Mouse (Mus musculus) hematopoietic stem cell, adult 5-6 weeks (primary cell): ENCODE measurements around the gene Qsox2. TPM values are rescaled to one million over a fixed set of nuclear protein-coding genes. Genes with fewer than 3 reads are reported as not detected.

Source experiments
- ATAC-seq, 2 experiments: fragments of 125-278 bp in 1 of 2; replicated peaks in 1 of 2; 2 replicates each; pipeline ENCODE4 v1.8.0; 2016 to 2017; ENCODE audit warnings: inconsistent platforms in 2 of 2, mild to moderate bottlenecking in 2 of 2, moderate number of reproducible peaks in 2 of 2, low read depth in 1 of 2, moderate TSS enrichment in 1 of 2; ENCODE audit not compliant: low FRiP score in 2 of 2, poor library complexity in 2 of 2, severe bottlenecking in 2 of 2, insufficient read depth in 1 of 2, low TSS enrichment in 1 of 2
- total RNA-seq: library from RNA; stranded (forward); fragments of 172-1452, 232-1000 nt; gene quantifications from 2 replicates; pipeline ENCODE4 v1.2.3, GENCODE M21; 2017

The Qsox2 gene
- total RNA-seq, 1 experiment from 2014 or later, result 7.3 TPM

DNA sequence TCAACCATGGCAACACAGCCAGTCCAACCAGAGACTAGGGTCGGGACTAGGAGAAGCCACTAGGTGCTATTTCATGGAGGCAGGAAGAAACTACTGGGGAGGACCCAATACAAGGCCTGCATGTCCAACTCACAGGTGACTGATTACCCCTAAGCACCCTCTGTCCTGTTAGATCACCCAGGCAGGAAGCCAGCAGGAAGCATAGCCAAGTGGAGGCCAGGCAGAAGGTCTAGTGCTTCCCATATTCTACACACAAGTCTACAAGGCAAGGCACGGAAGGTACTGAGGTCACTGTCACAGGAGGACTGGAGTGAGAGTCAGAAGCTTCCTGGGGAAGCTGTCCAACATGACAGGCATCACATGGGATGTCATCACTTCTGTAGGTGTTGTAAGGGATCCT is 2.6 kb downstream of the Qsox2 start:
- ATAC-seq, result no peak

DNA sequence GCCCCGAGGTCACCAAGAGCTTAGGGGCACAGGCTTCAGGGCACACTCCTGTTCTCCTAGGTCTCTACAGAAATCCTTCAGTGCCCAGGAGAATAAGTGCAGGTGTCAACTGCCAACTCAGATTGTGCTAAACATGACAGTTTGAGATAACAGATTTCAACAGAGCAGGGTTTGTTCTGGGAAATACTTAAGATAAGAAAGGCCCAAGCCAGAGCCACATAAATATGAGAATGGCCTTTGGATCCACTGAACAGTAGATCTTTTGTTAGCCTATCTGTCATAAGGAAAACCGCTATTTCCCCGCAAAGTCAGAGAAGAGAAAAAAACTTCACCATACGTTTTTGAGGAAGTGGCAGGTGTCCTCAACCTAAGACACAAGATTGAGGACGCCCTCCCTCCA is 3.1 kb downstream of the Qsox2 start:
- no peak for ATAC-seq

DNA sequence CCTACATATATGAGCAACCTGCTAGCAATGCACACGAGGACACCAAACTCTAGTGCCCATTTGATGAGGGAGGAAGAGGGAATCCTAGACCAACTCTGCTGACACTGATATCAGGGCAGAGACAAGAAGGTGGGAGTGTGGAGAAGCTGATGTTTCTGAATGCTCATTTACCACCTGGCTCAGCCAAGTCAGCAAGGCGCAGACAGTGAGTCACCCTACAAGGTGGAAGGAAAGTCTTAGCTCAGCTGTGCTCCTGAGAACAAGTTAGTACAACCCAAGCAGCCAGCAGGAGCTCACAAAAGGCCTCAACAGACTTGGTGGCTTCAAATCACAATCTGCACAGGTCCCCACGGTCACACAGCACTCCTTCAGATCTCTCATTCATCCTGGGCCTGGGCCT is 6.0 kb downstream of the Qsox2 start:
- no peak for ATAC-seq

DNA sequence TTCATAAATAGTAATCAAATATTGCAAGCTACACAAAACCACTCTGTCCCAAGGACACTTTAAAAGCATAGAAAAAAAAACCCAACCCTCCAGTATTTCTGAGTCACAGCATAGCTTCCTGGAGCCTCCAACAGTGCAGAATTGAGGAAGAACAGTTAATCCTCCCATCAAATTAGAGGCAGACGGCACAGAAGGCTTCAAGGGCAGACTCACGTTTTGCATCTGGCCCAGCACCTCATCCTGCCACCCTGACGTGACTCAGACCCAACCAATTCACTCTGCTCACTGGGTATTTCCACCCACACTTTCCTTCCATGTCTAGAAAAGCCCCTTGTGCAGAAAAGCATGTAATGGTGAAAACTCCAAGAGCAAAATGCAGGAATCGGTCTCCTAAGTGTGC is 7.1 kb downstream of the Qsox2 start:
- ATAC-seq, result no peak

DNA sequence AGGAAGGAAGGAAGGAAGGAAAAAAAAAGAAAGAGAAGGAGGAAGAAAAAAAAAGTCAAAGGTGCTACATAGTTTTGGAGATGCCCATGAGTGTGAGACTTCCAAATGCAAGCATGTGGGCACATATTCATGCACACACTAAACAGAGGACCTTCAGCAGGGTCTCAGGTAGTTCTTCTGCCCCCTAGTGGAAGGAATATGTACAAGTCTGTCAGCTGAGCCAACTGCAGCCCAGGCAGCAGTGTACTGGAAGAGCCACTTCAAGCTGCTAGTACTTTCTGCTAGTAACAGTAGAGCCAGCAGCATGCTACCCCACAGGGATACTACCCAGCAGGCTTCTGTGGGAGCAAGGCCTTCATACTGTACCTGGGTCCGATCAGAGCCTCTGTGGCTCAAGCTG is 9.5 kb downstream of the Qsox2 start:
- peak; percentile 69 to 77 for ATAC-seq

DNA sequence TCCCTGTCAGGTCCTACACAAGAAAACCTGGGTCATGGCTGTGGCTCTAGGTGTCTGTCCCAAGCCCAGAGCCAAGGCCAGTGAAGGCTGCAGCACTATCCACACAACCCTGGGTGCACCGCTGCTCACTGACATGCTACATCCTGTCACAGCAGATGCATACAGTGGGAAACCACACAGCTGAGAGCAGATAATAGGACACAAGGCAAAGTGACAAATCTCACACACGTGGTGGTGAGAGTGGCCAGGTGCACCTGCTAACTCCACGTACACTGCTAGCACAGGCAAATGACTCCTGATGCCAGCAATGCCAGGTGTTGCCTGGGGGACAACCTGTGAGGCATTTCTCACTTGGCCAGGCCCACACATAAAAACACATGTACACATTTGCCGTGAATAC is 12.1 kb downstream of the Qsox2 start:
- ATAC-seq, result no peak

DNA sequence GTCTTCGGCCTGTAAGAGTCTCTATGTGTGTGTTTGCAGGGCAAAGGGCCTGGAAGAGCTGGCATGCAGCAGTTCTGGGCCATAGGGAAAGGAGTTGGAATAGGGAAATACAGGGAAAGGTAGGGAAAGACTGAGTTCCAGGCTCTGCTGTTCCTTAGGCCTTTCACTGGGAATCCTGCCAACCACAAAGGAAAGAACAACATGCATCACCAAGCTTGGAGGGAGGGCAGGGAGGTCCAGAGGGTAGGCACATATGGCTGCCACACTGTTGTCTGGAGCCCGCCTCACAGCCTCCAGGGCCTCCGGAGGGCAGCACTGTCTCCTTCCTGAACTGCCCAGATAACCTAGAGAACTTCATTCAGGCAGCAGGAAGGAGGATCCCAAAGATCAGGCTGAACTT is 13.4 kb downstream of the Qsox2 start:
- no peak for ATAC-seq

DNA sequence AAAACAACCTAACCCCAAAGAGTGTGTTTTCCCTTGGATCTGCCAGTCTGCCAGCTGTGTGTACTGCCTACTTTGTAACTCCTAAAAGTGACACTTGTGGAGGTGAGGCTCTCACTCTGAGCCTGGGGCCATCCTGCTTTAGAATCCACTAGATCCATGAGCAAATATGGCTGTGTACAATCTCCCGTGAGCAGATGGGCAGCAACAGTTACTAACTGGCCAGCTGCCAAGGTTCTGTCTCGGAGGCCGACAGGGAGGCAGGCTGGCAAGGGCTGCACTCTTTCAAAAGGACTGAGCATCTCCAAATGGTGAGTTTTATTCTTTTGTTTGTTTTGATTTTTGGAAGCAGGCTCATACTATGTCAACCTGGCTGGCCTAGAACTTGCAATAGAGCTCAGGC is 22.8 kb downstream of the Qsox2 start:
- no peak for ATAC-seq

DNA sequence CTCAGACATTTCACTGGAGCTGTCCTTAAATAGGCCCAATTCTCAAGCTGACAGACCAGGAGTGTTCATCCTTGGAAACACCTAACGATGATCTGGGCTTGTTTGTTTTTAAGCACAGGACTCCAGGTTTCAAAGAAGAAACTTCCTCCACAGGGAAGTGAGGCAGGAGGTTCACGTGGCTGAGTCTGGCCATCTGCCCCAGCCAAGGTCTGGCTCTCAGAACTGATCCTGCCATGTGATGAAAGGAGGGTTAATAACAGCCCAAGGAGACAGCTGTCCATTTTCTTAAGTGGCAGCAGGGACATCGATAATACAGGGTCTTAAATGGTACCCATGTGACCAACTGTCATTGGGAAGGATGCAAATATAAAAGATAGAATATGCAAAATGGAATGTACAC is 27.8 kb downstream of the Qsox2 start:
- no peak for ATAC-seq

DNA sequence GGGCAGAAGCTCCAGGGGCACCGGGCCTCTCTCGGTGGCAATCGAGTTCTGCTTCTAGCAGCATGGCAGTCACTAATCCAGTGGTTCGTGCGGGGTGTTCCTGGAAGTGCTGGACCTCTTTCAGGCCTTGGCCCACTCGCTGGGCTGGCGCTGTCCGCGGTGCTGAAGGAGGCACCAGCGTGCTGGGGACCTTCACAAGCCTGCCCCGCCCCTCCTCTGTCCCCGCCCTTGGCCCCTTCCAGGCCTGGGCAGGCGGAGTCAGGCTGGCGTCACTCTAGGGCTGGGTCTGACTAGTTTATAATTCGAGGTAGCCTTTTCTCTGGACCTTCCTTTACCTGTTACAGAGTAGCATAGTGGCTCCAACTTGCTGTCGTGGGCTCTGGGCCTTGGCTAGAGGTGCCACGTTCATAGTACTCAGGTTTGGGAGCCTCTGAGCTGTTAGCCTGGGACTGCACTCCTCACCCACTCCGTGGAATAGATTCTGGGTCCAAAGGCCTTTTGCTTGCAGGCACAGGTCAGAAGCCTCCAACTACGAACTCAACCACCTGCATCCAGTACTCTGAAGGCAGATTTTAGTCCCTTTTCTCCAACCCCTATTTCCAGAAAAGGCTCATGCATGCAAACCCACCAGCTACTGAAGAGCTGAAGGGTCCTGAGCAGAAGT is 29.1 kb downstream of the Qsox2 start, which contains the start of gene Lhx3:
TSS of gene Lhx3 (minus strand) at position 164 of the 664 bp plus-strand sequence.
- peak; percentile 51 to 75; a peak in 3 of 4 replicates for ATAC-seq

DNA sequence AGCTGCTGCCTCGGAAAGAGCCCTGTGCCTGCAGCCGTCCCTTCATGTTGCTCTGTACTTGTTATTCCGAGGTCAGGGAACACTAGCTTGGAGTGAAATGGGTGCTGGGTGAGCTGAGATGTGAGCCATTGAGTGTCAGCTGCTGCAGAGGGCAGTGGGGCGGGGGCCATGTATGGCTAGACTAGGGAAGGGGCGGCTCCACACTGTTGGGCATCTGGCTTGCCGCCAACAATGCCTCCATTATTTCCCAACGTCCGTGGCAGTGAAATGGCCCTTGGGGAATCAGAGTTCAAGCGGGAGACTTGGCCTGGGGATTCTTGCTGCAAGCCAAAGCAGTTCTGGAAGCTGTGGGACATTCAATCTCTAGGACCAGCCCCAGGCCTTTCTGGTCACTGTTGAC is 29.8 kb downstream of the Qsox2 start:
- ATAC-seq, result no peak

DNA sequence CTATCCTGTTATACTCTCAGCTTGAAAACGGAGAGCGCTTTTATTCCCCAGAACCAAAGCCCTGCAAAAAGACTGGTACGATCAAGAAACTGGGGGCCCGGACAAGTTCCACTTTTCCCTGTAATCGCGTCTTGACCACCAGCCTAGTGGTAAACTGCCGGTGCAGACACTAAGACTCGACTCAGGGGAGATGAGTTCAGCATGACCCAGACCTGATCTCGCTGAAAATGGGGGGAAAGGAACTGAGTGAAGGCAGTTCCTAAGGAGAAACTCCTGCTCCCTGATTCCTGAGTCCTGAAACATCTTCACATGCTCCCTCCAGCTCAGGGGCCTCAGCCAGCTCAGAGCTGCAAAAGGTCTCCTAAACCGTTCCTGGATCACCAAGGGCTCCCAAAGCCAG is 31.6 kb downstream of the Qsox2 start:
- ATAC-seq, result no peak

DNA sequence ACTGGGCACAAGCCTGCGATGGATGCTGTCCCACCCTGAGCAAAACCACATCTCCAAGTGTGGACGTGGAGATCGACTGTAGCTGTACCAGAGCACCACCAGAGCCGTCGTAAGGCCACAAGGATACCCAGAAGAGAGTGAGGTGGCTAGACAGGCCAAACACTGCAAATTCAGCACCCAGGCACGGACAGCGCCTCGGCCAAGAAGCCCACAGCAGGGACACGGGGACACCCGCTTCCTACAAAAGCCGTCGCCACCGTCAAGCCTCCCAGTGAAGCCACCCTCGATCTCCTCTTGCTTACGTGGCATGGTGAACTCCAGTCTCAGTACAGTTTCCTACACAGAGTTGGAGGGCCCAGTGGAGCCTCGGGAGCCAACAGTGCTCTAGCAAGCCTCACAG is 32.2 kb downstream of the Qsox2 start:
- ATAC-seq, result peak; percentile 14 to 50; a peak in 1 of 4 replicates

DNA sequence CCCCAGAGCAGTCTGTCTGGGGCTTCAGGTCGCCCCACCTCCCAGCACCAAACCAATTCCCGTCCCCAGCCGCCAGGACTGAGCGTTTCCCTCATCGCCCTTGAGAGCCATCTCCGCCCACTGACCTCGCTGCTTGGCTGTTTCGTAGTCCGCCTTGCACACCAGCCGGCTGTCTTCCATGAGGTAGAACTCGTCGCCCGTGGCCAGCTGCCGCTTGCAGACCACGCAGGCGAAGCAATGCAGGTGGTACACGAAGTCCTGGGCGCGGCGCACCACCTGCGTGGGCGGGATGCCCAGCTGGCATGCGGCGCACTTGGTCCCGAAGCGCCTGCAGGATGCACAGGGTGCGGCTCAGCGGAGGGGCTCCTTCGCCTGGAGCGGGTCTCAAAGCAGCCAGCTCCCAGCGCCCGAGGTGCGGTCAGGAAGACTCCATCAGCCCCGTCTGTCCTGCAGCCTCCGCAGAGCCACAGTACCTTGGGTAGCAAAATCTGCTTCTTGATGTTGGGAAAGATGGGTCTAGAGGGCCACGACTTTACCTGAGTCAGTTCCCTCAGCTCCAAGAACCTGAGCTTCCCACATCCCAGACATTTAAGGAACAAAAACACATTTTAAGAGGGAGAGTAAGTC is 34.4 kb downstream of the Qsox2 start:
- ATAC-seq, result no peak

DNA sequence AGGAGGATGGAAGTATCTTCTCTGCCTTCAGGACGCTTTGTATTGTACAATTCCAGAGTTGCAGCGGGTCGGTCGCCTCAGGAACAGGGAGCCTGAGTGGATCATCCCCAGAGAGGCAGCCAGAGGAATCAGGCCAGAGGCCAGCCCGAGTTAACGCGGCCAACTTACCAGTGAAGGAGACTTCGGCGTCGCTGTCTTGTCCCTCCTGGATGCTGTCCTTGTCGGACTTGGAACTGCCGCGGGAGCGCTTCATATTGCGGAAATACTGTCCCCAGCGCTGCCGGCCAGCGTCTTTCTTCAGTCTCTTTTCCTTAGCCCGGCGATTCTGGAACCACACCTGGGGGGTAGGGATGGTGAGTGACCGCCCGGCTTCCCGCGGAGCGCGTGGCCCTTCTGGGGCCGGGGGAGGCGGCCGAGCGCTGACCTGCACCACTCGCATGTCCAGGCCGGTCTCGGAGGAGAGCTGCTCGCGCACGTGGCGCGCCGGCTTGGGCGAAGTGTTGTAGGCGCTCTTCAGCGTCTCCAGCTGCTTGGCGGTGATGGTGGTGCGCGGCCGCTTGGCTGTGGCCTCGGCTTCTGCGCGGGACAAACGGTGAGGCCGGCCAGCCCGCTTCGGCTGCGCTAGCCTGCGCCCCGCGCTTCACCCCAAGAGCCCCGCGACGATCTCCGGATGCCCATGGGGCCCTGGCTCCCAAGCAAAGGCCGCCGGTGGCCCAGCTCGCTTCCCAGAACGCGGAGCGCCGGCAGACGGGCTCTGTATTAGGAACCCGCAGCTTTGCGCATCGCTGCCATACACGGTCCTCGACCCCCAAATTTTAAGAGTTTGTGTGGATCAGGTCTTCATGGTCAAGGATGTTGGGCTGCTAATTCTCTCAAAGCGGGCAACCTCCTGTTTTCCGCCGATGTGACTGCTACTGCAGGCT is 35.1 kb downstream of the Qsox2 start:
- no peak for ATAC-seq

DNA sequence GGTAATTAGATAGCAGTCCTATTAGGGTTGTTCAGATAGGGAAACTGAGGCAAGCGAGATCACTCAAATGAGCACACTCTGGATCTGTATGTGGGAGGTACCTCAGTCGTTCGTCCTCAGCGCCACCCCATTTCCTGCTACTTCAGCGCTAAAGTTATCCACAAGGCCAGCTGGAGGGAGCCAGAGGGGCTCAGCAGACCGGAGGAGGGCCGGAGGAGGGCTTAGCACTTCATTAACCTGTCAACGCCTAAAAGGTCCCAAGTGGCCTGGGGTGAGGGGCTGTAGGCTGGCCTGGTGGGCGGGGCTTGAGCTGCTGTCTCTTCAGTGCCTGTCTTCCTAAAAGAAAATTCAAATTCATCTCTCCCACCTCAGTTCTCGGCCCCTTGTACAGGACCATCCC is 38.8 kb downstream of the Qsox2 start:
- no peak for ATAC-seq

DNA sequence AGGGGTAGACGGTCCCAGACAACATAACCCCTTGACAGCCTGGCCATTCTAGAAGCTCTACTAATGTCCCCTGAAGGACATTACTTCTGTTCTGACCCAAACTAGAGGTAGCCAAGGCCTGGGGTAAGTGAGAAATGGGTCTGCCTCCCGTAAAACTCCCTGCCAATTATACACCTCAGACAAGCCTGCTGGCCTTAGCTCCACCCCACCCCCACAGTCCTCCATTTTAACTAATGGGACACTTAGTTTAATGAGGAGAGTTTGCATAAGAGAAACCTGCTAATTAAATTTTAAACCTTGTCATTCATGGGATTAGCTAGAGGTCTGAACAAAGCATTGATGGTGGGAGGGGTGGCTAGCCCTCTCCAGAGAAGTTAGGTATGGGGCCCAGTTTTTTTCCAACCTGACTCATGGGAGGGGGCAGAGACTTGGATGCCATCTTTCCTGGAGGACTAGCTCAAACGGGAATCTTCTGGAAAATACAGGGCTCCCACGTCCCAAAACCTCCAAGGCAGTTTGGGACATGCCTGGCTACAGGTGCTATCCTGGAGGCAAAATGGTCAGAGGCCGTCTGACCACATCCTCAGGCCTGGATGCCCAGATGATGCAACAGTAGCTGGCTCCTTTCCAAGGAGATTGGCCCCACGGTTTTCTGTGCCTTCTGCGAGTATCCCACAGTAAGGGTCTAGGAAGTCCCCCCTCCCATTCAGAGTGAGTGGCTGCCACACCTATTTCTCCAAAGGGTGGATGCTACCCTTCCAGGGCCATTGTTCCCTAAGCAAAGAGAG is 42.6 kb downstream of the Qsox2 start:
- ATAC-seq, result no peak
